Mouse (Mus musculus) hindbrain, embryonic 14.5 days (tissue): ENCODE results near the gene 1700001C19Rik. TPM values are rescaled to one million over a fixed set of nuclear protein-coding genes. Genes with fewer than 3 reads are reported as not detected.

Experiments
- ATAC-seq: fragments of 200-750 bp; cut with Nextera tagmentation; 2 replicates; pipeline ENCODE4 v1.8.0; 2017; ENCODE audit warnings: moderate number of reproducible peaks, mild to moderate bottlenecking, moderate TSS enrichment, moderate library complexity; ENCODE audit not compliant: low FRiP score
- DNase-seq: peaks from one replicate; pipeline ENCODE4 v3.0.0-alpha.2; 2015; ENCODE audit warnings: low spot score
- H3K27ac ChIP-seq: fragments of 300-500 bp; sonication (generic); 2 replicates; pipeline ENCODE4 v1.5.1; 2014; ENCODE audit warnings: mild to moderate bottlenecking, moderate library complexity
- H3K27me3 ChIP-seq: fragments of 300-500 bp; sonication (generic); 2 replicates; pipeline ENCODE4 v1.6.1; 2014; ENCODE audit warnings: mild to moderate bottlenecking, low read length, mixed read lengths; ENCODE audit not compliant: control insufficient read depth, insufficient read depth
- H3K36me3 ChIP-seq: fragments of 300-500 bp; sonication (generic); replicated peaks from 2 replicates; pipeline ENCODE4 v1.6.1; 2014; ENCODE audit not compliant: control insufficient read depth, insufficient read depth
- H3K4me1 ChIP-seq: fragments of 300-500 bp; sonication (generic); replicated peaks from 2 replicates; pipeline ENCODE4 v1.6.1; 2014; ENCODE audit warnings: antibody characterized with exemption, low read length, mixed read lengths; ENCODE audit not compliant: control insufficient read depth, insufficient read depth
- H3K4me2 ChIP-seq: fragments of 300-500 bp; sonication (generic); replicated peaks from 2 replicates; pipeline ENCODE4 v1.6.1; 2014; ENCODE audit warnings: mild to moderate bottlenecking, moderate library complexity
- H3K4me3 ChIP-seq: fragments of 300-500 bp; sonication (generic); replicated peaks from 2 replicates; pipeline ENCODE4 v1.5.1; 2014; ENCODE audit warnings: mild to moderate bottlenecking, low read length
- H3K9ac ChIP-seq: fragments of 300-500 bp; sonication (generic); 2 replicates; pipeline ENCODE4 v1.6.1; 2014
- H3K9me3 ChIP-seq: fragments of 300-500 bp; sonication (generic); 2 replicates; pipeline ENCODE4 v1.6.1; 2016; ENCODE audit warnings: low read length; ENCODE audit not compliant: control insufficient read depth
- WGBS: fragments of 180-500 bp; shearing (Covaris S2); extraction: QIAGEN DNeasy Blood & Tissue Kit; methylation state at CpG from one replicate; pipeline ENCODE4 v1.1.7; 2014; 5-methylcytosine and 5-hydroxymethylcytosine counted together
- polyA plus RNA-seq: library from polyadenylated mRNA; unstranded; fragments of >200 nt; fragmentation: Nextera tagmentation; extraction: Ambion mirVana; gene quantifications from 2 replicates; pipeline ENCODE4 v1.2.1, GENCODE M21; 2014

The 1700001C19Rik gene
- polyA plus RNA-seq, 1 experiment from 2014 or later: 0.47 TPM

DNA sequence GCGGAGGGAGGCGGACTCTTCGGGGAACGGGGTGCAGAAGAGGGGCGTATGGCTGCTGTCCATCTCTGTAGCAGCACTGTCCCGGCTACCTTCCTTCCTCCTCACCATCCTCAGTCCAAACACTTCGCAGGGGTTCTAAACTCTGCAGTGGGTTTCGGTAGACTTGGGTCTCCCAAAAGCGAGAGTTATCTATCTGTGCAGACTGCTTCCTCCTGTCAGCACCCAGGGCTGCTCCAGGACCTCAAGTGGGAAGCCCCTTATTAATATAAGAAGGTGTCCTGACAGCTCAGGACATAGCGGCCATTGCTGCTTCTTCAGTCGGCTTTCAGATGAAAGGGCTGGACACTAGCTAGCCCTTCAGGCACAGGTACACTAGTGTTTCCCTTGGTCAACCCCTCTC is 27.8 kb upstream of the 1700001C19Rik start:
- Histone ChIP-seq H3K4me1 (no peaks in the 10 kb centered on the region), H3K27ac (no peak overlapping the region), H3K27me3 (peaks cover 29% of the 10 kb centered on the region), H3K9ac (no peak overlapping the region), H3K36me3 (no peaks in the 10 kb centered on the region), H3K4me2 (no peak overlapping the region), H3K4me3 (no peak overlapping the region), H3K9me3 (no peaks in the 10 kb centered on the region)
- no peak for ATAC-seq
- no peak for DNase-seq
- 80% methylated on average over 11 of the region's 11 CpGs for WGBS

DNA sequence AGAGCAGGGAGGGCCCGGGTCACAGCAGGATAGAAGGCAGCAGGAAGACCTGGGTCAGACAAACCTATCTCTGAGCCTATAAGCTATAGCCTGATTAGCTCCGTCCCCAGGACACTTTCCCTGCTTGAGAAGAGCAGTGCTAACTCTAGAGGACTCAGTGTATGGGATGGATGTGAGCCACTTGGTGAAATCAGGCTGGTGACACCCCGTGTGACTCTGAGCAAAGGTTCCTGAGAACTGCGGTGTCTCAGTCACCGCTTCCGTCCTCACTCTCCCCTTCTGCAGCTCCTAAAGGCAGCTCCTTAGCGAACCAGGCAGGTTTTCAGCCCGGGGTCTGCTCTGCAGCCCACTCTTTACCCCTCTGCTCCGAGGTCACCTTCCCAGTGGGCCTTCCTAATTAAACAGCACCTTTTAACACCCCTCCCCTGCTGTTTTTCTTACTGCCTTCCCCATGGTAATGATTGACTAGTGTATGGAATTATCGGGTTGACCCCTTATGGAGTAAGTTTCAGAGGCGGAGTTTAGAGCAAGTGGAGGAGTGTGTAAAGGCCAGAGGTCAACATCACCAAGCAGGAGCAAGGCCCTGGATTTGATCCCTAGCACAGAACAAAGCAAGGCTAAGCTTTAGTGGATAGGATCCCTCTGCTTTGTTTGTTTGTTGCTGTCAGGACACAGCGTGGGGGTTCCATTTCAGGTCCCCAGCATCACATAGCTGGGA is 27.2 kb upstream of the 1700001C19Rik start:
- H3K4me3 ChIP-seq: no peak overlapping the region
- WGBS: 45% methylated on average over 12 of the region's 12 CpGs

DNA sequence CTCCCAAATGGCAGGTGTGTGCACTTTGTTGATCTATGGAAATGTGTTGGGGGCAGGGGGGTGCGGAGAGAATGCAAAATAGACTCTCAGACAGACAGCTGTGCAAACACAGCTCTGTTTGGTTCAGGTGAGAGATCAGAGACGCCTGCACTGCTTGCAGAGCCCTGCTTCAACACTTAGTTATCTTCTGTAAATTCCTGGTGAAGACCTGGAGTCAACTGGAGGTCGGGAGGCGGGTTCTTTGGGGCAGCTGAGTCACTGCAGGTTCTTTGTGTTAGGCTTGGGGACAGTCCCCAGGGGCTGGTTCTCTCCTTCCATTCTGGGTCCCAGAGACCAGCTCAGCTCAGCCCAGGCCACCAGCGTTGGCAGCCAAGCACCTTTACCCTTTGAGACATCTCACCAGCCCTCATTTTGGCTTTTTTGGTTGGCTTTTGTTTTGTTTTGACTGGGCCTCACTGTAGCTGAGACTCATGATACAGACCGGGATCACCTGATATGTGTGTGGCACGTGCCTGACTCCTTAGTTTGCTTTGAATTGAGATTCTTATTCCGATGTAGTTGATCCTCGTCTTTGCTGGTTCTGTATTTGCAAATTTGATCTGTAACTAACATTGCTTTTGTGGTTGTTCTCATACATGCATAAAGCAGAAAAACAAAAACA is 25.7 kb upstream of the 1700001C19Rik start:
- ATAC-seq (no peak), DNase-seq (no peak)
- no peaks in the 10 kb centered on the region for H3K36me3 ChIP-seq
- whole genome bisulfite sequencing: 54% methylated on average over 9 of the region's 9 CpGs
- peaks cover 14% of the 10 kb centered on the region for H3K27me3 ChIP-seq
- H3K4me1 ChIP-seq: no peaks in the 10 kb centered on the region
- no peaks in the 10 kb centered on the region for H3K9me3 ChIP-seq
- no peak overlapping the region for H3K4me2 ChIP-seq
- H3K27ac ChIP-seq: no peak overlapping the region
- no peak overlapping the region for H3K9ac ChIP-seq
- H3K4me3 ChIP-seq: no peak overlapping the region

More for the DNA sequence above, 27.2 kb upstream of the 1700001C19Rik start:
- Histone ChIP-seq H3K36me3 (no peaks in the 10 kb centered on the region), H3K27me3 (peaks cover 28% of the 10 kb centered on the region), H3K27ac (no peak overlapping the region), H3K9ac (no peak overlapping the region), H3K4me2 (no peak overlapping the region), H3K4me1 (no peaks in the 10 kb centered on the region), H3K9me3 (no peaks in the 10 kb centered on the region)
- ATAC-seq (no peak), DNase-seq (no peak)

DNA sequence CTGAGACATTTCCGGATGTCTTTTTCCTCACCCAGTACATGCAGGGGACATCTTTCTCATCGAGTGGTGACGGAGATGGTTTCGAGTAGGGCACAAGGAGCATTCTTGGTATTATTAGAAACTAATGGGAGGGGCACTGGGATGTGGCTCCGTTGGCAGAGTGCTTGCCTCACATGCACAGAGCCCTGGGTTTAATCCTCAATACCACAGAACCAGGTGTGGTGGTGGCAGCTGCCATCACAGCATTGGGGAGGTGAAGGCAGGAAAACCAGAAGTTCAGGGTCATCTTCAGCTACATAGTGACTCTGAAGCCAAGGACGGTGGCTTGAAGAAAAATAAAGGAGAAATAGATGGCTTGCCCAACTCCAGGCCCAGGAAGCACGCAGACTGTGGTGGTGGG is 25.0 kb upstream of the 1700001C19Rik start:
- H3K9me3 ChIP-seq: no peaks in the 10 kb centered on the region
- no peak overlapping the region for H3K9ac ChIP-seq
- peaks cover 7% of the 10 kb centered on the region for H3K27me3 ChIP-seq
- H3K4me1 ChIP-seq: no peaks in the 10 kb centered on the region
- 83% methylated on average over 7 of the region's 7 CpGs for WGBS
- ATAC-seq (no peak), DNase-seq (no peak)
- H3K4me3 ChIP-seq: no peak overlapping the region
- no peak overlapping the region for H3K4me2 ChIP-seq
- H3K36me3 ChIP-seq: no peaks in the 10 kb centered on the region
- H3K27ac ChIP-seq: no peak overlapping the region

DNA sequence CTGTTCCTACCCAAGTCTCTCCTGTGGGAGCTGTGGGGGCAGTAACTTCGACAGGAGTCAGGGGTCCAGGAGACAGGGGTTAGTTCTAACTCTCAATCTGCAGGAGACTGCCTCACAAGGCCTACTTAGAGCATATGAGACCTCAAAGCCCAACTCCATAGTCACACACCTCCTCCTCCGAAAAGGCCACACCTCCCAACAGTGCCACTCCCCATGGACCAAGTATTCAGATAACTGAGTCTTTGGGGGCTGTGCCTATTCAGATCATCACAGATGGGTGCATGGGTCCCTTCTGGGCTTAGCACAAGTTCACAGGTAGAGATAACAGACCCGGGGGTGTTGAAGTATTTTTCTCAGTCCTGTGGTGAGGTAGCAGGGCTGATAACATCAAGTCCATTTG is 24.5 kb upstream of the 1700001C19Rik start:
- Histone ChIP-seq H3K36me3 (no peaks in the 10 kb centered on the region), H3K4me3 (no peak overlapping the region), H3K4me2 (no peak overlapping the region), H3K4me1 (no peaks in the 10 kb centered on the region), H3K9ac (no peak overlapping the region), H3K9me3 (no peaks in the 10 kb centered on the region), H3K27me3 (peaks cover 2% of the 10 kb centered on the region), H3K27ac (no peak overlapping the region)
- ATAC-seq: no peak
- DNase-seq: no peak
- 79% methylated on average over 3 of the region's 3 CpGs for WGBS

DNA sequence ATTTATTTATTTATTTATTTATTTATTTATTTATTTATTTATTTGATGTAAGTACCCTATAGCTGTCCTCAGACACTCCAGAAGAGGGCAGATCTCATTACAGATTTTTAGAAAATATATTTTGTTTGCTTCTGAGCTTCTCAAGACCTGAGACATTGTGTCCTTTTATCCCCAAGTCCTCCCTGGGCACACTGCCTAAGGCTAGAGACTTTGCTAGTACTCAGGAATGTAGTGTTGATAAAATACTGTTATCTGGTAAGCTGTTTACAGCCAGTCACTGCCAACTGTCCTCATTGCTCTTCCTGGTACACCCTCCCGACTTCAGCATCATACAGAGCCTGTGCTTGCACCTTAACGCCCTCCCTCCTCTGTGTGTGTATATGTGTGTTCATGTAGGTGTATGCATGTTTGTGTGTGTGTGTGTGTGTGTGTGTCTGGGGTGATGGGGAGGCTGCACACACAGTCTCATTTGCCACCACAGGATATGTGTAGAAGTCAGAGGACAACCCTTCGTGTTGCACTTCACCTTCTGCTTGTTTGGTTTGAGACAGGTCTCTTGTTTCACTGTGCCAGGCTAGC is 22.3 kb upstream of the 1700001C19Rik start:
- DNase-seq (no peak), ATAC-seq (no peak)
- no peak overlapping the region for H3K4me3 ChIP-seq
- H3K4me2 ChIP-seq: no peak overlapping the region
- H3K9ac ChIP-seq: no peak overlapping the region
- 90% methylated on average over 3 of the region's 3 CpGs for WGBS
- H3K27ac ChIP-seq: no peak overlapping the region
- H3K9me3 ChIP-seq: no peaks in the 10 kb centered on the region
- no peaks in the 10 kb centered on the region for H3K36me3 ChIP-seq
- H3K4me1 ChIP-seq: no peaks in the 10 kb centered on the region
- H3K27me3 ChIP-seq: no peaks in the 10 kb centered on the region

DNA sequence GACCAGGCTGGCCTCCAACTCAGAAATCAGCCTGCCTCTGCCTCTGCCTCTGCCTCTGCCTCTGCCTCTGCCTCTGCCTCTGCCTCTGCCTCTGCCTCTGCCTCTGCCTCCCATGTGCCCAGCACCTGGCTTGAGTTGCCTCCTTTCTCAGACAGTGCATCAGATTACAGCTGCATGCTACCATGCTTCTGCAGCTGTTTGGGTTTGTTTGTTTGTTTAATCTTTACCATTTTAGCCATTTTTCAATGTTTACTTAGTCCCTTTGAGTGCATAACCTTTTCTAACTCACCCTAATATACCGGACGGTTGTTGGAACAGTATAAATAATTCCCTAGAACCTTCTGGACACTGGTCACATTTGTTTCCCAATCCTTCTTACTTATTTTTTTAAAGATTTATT is 21.8 kb upstream of the 1700001C19Rik start:
- no peak overlapping the region for H3K9ac ChIP-seq
- H3K27ac ChIP-seq: no peak overlapping the region
- H3K4me3 ChIP-seq: no peak overlapping the region
- WGBS: 96% methylated on average over 2 of the region's 2 CpGs
- no peak for DNase-seq
- H3K4me2 ChIP-seq: no peak overlapping the region
- no peaks in the 10 kb centered on the region for H3K27me3 ChIP-seq
- ATAC-seq: no peak
- H3K36me3 ChIP-seq: no peaks in the 10 kb centered on the region
- no peaks in the 10 kb centered on the region for H3K4me1 ChIP-seq
- no peaks in the 10 kb centered on the region for H3K9me3 ChIP-seq

DNA sequence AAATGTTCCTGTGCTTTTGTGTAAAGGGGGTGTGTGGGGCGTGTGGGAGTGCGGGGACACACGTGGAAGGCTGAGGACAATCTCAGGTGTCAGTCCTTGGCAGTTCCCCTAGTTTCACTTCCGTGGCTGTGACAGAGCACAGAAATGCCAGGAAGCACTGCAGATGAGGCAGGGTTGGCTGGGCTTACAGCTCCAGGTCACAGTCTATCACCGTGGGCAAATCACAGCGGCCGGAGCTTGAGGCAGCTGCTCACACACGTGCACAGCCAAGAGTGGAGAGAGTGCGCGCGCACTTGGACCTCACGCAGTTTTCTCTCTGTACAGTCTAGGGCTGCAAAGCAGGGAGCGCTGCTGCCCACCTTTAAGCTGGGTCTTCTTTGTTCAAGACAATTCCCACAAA is 21.1 kb upstream of the 1700001C19Rik start:
- H3K4me1 ChIP-seq: no peaks in the 10 kb centered on the region
- H3K4me3 ChIP-seq: no peak overlapping the region
- no peaks in the 10 kb centered on the region for H3K36me3 ChIP-seq
- H3K27me3 ChIP-seq: no peaks in the 10 kb centered on the region
- H3K9me3 ChIP-seq: no peaks in the 10 kb centered on the region
- H3K27ac ChIP-seq: no peak overlapping the region
- DNase-seq (no peak), ATAC-seq (no peak)
- no peak overlapping the region for H3K4me2 ChIP-seq
- no peak overlapping the region for H3K9ac ChIP-seq
- 82% methylated on average over 13 of the region's 13 CpGs for WGBS

DNA sequence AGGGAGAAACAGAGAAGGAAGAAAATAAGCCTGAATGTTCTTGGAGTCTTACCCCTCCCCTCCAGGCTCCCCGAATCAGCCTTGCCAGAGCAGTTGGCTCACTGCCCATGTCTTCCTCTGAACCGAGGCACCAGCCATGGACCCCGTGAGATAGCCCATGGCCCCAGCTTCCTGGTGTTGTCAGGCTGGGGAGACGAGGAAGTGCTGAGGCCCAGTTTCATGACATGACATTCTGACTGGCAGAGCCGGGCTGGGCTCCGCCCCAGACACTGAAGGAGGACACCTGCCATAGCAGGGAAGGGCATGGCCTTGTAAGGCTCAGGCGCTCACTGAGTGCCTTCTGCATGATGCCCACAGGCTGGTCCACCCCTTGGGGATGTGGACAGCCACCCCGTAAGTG is 17.5 kb upstream of the 1700001C19Rik start:
- no peaks in the 10 kb centered on the region for H3K9me3 ChIP-seq
- H3K9ac ChIP-seq: no peak overlapping the region
- H3K4me2 ChIP-seq: no peak overlapping the region
- DNase-seq: no peak
- ATAC-seq: no peak
- H3K36me3 ChIP-seq: no peaks in the 10 kb centered on the region
- 76% methylated on average over 8 of the region's 8 CpGs for WGBS
- no peaks in the 10 kb centered on the region for H3K27me3 ChIP-seq
- no peak overlapping the region for H3K4me3 ChIP-seq
- H3K27ac ChIP-seq: no peak overlapping the region
- no peaks in the 10 kb centered on the region for H3K4me1 ChIP-seq
